Mouse (Mus musculus): ENCODE data around the gene Mettl3. TPM values are rescaled to one million over a fixed set of nuclear protein-coding genes. Genes with fewer than 3 reads are reported as not detected.

Gene Mettl3
- 20.4 and 23.3 TPM in 2 replicates for polyA plus RNA-seq (2021; fragmentation: Nextera tagmentation)
- long read RNA-seq, experiment 1, transcript Mettl3-201 (11 exons, 2,025 nt), result major isoform, 39 of 48 reads
- long read RNA-seq, experiment 1, partial matches to known transcripts, result 7 of 48 reads
- long read RNA-seq, experiment 1, other reads (novel, unspliced or antisense), result 2 of 48 reads
- long read RNA-seq, experiment 2, transcript Mettl3-201 (11 exons, 2,025 nt), result major isoform, 120 of 176 reads
- long read RNA-seq, experiment 2, partial matches to known transcripts, result 8 of 176 reads
- long read RNA-seq, experiment 2, other reads (novel, unspliced or antisense), result 41 of 176 reads

DNA sequence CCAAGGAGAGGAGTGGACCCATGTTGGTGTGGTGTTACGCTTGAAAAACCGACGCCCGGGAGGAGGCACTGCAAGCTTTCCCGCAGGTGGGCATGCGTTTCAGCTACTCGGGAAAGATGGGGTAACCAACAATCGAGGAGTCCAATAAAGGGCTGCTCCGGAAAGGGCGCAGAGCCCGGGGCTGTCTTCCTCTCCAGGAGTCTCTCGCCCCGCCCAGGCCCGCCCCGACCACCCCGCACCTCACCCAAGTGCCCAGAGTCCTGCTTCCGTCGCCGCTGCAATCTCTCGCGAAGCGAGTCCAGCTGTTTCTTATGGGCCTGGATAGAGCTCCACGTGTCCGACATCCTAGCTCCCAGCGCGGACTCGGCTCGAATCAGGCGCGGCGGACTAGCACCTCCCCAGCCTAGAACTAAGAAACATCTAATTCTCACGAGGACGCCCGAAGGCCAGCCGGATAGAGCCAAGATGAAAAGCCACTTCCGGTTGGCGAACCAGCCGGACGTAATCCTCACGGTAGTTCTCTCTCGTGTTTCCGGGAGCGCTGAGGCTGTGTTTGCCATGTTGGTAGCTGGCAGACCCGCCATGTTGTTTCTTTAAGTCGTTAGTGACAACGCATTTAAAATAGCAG lies at the start of gene Mettl3:
Gene Mettl3 (minus strand): TSS at position 485 of the 628 bp plus-strand sequence.

GRCm38 (mm10) chr14:52327910-52328812 lies 23.2 kb upstream of the Mettl3 start, which contains the start of gene Sall2:
Gene Sall2 (minus strand): TSS chr14:52328762.

GRCm38 (mm10) chr14:52278932-52279746 lies 25.8 kb downstream of the Mettl3 start, which contains the start of the genes Tox4 and Rab2b:
Gene Tox4 (plus strand): TSS chr14:52279146.
Gene Rab2b (minus strand): TSS chr14:52279545.

DNA sequence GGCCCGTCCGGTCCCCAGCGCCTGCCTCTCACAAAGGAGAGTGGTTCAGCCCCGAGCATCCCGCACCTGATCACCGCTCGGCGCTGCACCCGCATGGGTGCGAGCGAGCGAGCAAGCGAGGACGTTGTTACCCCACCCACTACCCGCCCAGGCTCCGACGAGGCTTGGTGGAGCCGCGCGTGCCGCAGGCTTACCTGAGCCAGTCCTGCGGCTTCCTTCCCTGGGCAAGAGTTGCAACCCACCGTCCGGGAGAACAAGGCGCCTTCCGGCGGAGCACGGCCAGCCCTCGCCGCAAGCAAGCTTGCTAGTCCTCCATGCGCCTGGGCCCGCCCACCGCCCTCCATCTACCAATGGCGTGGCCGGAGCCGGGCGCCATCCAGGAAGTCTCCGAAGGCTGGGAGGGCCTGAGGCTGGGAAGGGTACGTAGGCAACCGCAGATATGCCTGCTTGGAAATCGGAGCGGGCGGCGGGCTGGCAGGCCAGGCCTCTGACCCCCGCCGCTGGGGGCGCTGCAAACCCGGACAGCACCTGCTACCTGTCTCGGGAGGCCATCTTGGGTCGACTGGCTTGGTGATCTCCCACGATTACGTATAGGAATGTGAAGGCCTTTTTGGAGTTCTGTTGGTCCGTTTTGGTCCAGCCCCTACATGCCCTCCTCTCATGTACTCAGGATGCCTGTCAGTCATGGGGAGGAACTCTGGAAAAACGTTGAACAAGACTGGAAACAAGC lies 47.3 kb downstream of the Mettl3 start, which contains the start of gene Chd8:
Gene Chd8 (minus strand): TSS at position 297 of the 730 bp plus-strand sequence.

Other genes starting within 250 kb of the Mettl3 start
- gene Hnrnpc, start 201.1 kb downstream of the Mettl3 start, polyA plus RNA-seq (2021; fragmentation: Nextera tagmentation), result 155 and 157 TPM in 2 replicates
- gene Rpgrip1, start 194.4 kb downstream of the Mettl3 start, polyA plus RNA-seq (2021; fragmentation: Nextera tagmentation), result 88.3 and 128 TPM in 2 replicates
- gene Supt16, start 107.7 kb downstream of the Mettl3 start, polyA plus RNA-seq (2021; fragmentation: Nextera tagmentation), result 15.3 and 19.1 TPM in 2 replicates
- gene Chd8, start 47.3 kb downstream of the Mettl3 start, polyA plus RNA-seq (2021; fragmentation: Nextera tagmentation), result 4.4 and 5.5 TPM in 2 replicates
- 40.8 and 44.9 TPM in 2 replicates for gene Tox4, start 26.0 kb downstream of the Mettl3 start, polyA plus RNA-seq (2021; fragmentation: Nextera tagmentation)
- gene Rab2b, start 25.6 kb downstream of the Mettl3 start, polyA plus RNA-seq (2021; fragmentation: Nextera tagmentation), result 26.9 and 28.1 TPM in 2 replicates
- gene Sall2, start 23.6 kb upstream of the Mettl3 start, polyA plus RNA-seq (2021; fragmentation: Nextera tagmentation), result 7.0 and 8.6 TPM in 2 replicates
- not detected in 2 replicates for gene Olfr1513, start 51.3 kb upstream of the Mettl3 start, polyA plus RNA-seq (2021; fragmentation: Nextera tagmentation)
- not detected in 2 replicates for gene Olfr1512, start 74.0 kb upstream of the Mettl3 start, polyA plus RNA-seq (2021; fragmentation: Nextera tagmentation)
- not detected in 2 replicates for gene Olfr1511, start 92.3 kb upstream of the Mettl3 start, polyA plus RNA-seq (2021; fragmentation: Nextera tagmentation)
- not detected in 2 replicates for gene Olfr1510, start 109.2 kb upstream of the Mettl3 start, polyA plus RNA-seq (2021; fragmentation: Nextera tagmentation)
- not detected in 2 replicates for gene Olfr1509, start 137.9 kb upstream of the Mettl3 start, polyA plus RNA-seq (2021; fragmentation: Nextera tagmentation)
- gene Olfr1508, start 162.4 kb upstream of the Mettl3 start, polyA plus RNA-seq (2021; fragmentation: Nextera tagmentation), result not detected in 2 replicates
- gene Olfr1507, start 190.6 kb upstream of the Mettl3 start, polyA plus RNA-seq (2021; fragmentation: Nextera tagmentation), result 0.88 TPM in 1 of 2 replicates, not detected in the other

Measured in layer of hippocampus, adult 6 months (tissue).